8 mouse cellular contexts compared by ENCODE assay signal in genomic region chr11:100702081-100702851, GRCm38 (mm10). TPM values are rescaled to one million over a fixed set of nuclear protein-coding genes. Genes with fewer than 3 reads are reported as not detected.
DNase-seq lines count a peak whose midpoint lies in the region; ATAC-seq lines count a peak whose summit lies in the region.

No protein-coding gene starts in this region.

- H3K4me1 ChIP-seq in embryonic facial prominence, embryonic 13.5 days = peaks cover 23% of the 10 kb centered on the region

- peak overlapping the region; percentile 48 for H3K4me2 ChIP-seq in embryonic facial prominence, embryonic 13.5 days

- intact Hi-C loops in heart, postnatal 10 days (cut with DNase I) = loop anchor here (1.0 kb wide), 2 partner anchors 75 to 132 kb away; no protein-coding TSS in a partner anchor

- 0 out of 2 replicates have a peak, but pooled peaks cover 4% of the 10 kb centered on the region for H3K27me3 ChIP-seq in embryonic facial prominence, embryonic 13.5 days

- peaks cover 26% of the 10 kb centered on the region for H3K36me3 ChIP-seq in embryonic facial prominence, embryonic 13.5 days

- WGBS in embryonic facial prominence, embryonic 13.5 days = 32% methylated on average over 19 of the region's 19 CpGs
- 41% methylated on average over 19 of the region's 19 CpGs for WGBS in large intestine, adult 2 months

- no peak for ATAC-seq in cerebellum, adult (ENCODE audit: insufficient number of reproducible peaks, low FRiP score, low TSS enrichment)
- ATAC-seq in embryonic facial prominence, embryonic 13.5 days (ENCODE audit: insufficient number of reproducible peaks, insufficient read depth, low FRiP score, low TSS enrichment, low read depth) = no peak

- no peak overlapping the region for H3K27ac ChIP-seq in embryonic facial prominence, embryonic 13.5 days

- no peaks in the 10 kb centered on the region for H3K9me3 ChIP-seq in embryonic facial prominence, embryonic 13.5 days

- 0 out of 2 replicates have a peak overlapping the region, but pooled peaks have one; percentile 12 for H3K4me3 ChIP-seq in embryonic facial prominence, embryonic 13.5 days

- H3K9ac ChIP-seq in embryonic facial prominence, embryonic 13.5 days = no peak overlapping the region

- DNase-seq in cerebellum, adult 11 months = peak; percentile 49
- peak; percentile 83 for DNase-seq in adrenal gland, postnatal 14 days
- peak; percentile 78 to 85 for DNase-seq in heart, postnatal 10 days
- DNase-seq in large intestine, adult 2 months (ENCODE audit: low read depth, low spot score) = peak; percentile 55
- DNase-seq in lung, postnatal 25 days (ENCODE audit: low spot score) = peak; percentile 82
- DNase-seq in skeletal muscle tissue, adult 2 months (ENCODE audit: low read depth, low spot score) = peak; percentile 86

RNA-seq across cellular contexts. Expression of gene Dhx58, which starts 1.8 kb away (rescaled TPM):
- total RNA-seq in adrenal gland, postnatal 14 days (2021) = 15.8 and 16.2 TPM in 2 replicates
- polyA plus RNA-seq in embryonic facial prominence, embryonic 13.5 days (2015; fragmentation: Nextera tagmentation; extraction: Ambion mirVana) = 3.4 and 5.2 TPM in 2 replicates
- total RNA-seq in heart, postnatal 10 days (2021) = under 1 TPM; 0.42 to 0.50 TPM
- 6.2 and 11.5 TPM in 2 replicates for polyA plus RNA-seq in large intestine, adult 2 months (2012; rRNA removed)

RNA-seq across cellular contexts. Expression of gene Kat2a, which starts 10.0 kb away (rescaled TPM):
- 39.9 and 44.6 TPM in 2 replicates for total RNA-seq in adrenal gland, postnatal 14 days (2021)
- 54.9 and 61.0 TPM in 2 replicates for polyA plus RNA-seq in embryonic facial prominence, embryonic 13.5 days (2015; fragmentation: Nextera tagmentation; extraction: Ambion mirVana)
- total RNA-seq in heart, postnatal 10 days (2021) = 10 to 100 TPM; 16.1 to 16.6 TPM
- 23.5 and 26.7 TPM in 2 replicates for polyA plus RNA-seq in large intestine, adult 2 months (2012; rRNA removed)

RNA-seq across cellular contexts. Expression of gene Zfp385c, which starts 10.0 kb away (rescaled TPM):
- 0.19 TPM in 1 of 2 replicates, not detected in the other for total RNA-seq in adrenal gland, postnatal 14 days (2021)
- 1.7 and 2.3 TPM in 2 replicates for polyA plus RNA-seq in embryonic facial prominence, embryonic 13.5 days (2015; fragmentation: Nextera tagmentation; extraction: Ambion mirVana)
- total RNA-seq in heart, postnatal 10 days (2021) = under 1 TPM; 0.30 to 0.65 TPM
- 0.14 and 0.59 TPM in 2 replicates for polyA plus RNA-seq in large intestine, adult 2 months (2012; rRNA removed)

RNA-seq across cellular contexts. Expression of gene Hspb9, which starts 11.4 kb away (rescaled TPM):
- total RNA-seq in adrenal gland, postnatal 14 days (2021) = not detected in 2 replicates
- 0.39 TPM in 1 of 2 replicates, not detected in the other for polyA plus RNA-seq in embryonic facial prominence, embryonic 13.5 days (2015; fragmentation: Nextera tagmentation; extraction: Ambion mirVana)
- total RNA-seq in heart, postnatal 10 days (2021) = not detected
- not detected in 2 replicates for polyA plus RNA-seq in large intestine, adult 2 months (2012; rRNA removed)

RNA-seq across cellular contexts. Expression of gene Rab5c, which starts 35.7 kb away (rescaled TPM):
- total RNA-seq in adrenal gland, postnatal 14 days (2021) = 170 and 175 TPM in 2 replicates
- polyA plus RNA-seq in embryonic facial prominence, embryonic 13.5 days (2015; fragmentation: Nextera tagmentation; extraction: Ambion mirVana) = 21.0 and 28.5 TPM in 2 replicates
- total RNA-seq in heart, postnatal 10 days (2021) = 10 to 100 TPM; 85.3 to 97.8 TPM
- polyA plus RNA-seq in large intestine, adult 2 months (2012; rRNA removed) = 255 and 309 TPM in 2 replicates

Comparison
In these comparisons a context has a peak if more than half of its experiments do, and no peak if none do; other contexts are left out.
1. RNA of gene Dhx58, which starts 1.8 kb away (total RNA-seq): 15.8 to 16.2 TPM in adrenal gland, postnatal 14 days; 0.42 to 0.50 TPM in heart, postnatal 10 days; every median in the first group is over 10 times any median in the second.
2. Peak in every context shown above with its lines, with median percentiles within 50 percentile points of each other: DNase-seq.